Mouse (Mus musculus) layer of hippocampus, postnatal 14 days (tissue): Measurements from ENCODE around the gene Tmem212. TPM values are rescaled to one million over a fixed set of nuclear protein-coding genes. Genes with fewer than 3 reads are reported as not detected.
"Not testable (repeated sequence)": the region's sequence is repeated elsewhere in the genome, so short reads cannot be mapped to it uniquely, and the experiment has no call there.

ENCODE experiments used
- DNase-seq, 2 experiments: peaks; one replicate each; pipeline ENCODE4 v3.0.0; 2021 to 2022; ENCODE audit warnings: low spot score in 2 of 2, mixed read lengths in 1 of 2
- long read RNA-seq, 2 experiments: library from polyadenylated mRNA; stranded (forward); transcript quantifications; one replicate each; pipeline ENCODE4 v2.0.0; 2021
- total RNA-seq, 2 experiments: library from RNA; stranded (reverse); gene quantifications; 2 replicates each; pipeline ENCODE4 v1.2.3; 2021

The Tmem212 gene
- 1 to 10 TPM; 1.5 to 6.2 TPM for total RNA-seq
- long read RNA-seq, experiment 1, partial matches to known transcripts = 0 of 2 reads
- long read RNA-seq, experiment 1, other reads (novel, unspliced or antisense) = 0 of 2 reads
- long read RNA-seq, experiment 2, partial matches to known transcripts = 0 of 3 reads
- long read RNA-seq, experiment 2, other reads (novel, unspliced or antisense) = 2 of 3 reads

- no peak for DNase-seq
Observed at GRCm38 (mm10) chr3:27896318-27896892, at the start of gene Tmem212. TSS of gene Tmem212 (minus strand) at chr3:27896368.

- DNase-seq = not testable (repeated sequence)
Observed at GRCm38 (mm10) chr3:27945397-27945796, 49.2 kb upstream of the Tmem212 start.

DNA sequence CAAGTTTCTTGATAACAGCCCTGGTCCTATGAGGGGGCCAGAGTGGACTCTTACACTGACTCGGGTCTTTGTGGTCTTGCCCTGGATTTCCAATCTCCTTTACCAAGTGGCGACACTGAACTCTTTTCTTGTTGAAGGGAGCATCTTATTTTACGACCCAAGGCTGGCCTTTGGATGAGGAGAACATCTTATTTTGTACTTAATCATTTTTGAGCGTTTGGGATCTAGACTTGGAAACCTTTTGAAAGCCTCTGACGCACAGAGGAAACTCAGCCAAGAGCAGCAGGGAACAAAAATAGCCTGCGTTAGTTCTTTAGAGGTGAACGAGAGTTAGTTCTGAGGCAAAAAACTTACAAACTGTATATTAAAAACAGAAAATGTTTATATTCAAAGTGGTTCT, 46.8 kb upstream of the Tmem212 start:
- no peak for DNase-seq

DNA sequence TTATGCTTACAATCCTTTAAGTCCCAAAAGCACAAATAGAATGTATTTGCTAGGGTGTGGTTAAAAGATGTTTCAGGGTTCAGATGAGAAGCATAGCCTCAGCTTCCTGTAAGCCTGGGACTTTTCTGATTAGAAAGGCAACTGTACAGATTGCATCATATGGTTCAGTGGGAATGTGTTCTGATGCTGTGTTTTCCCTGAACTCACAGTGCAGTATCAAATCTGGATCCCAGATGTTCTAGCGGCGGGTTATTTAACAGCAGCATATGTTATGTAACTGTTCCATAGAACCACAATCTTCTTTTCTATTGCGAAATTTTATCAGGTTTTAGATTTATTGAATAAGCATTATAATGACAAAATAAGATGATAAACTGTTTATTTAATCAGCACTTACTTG, 45.5 kb upstream of the Tmem212 start:
- no peak for DNase-seq

DNA sequence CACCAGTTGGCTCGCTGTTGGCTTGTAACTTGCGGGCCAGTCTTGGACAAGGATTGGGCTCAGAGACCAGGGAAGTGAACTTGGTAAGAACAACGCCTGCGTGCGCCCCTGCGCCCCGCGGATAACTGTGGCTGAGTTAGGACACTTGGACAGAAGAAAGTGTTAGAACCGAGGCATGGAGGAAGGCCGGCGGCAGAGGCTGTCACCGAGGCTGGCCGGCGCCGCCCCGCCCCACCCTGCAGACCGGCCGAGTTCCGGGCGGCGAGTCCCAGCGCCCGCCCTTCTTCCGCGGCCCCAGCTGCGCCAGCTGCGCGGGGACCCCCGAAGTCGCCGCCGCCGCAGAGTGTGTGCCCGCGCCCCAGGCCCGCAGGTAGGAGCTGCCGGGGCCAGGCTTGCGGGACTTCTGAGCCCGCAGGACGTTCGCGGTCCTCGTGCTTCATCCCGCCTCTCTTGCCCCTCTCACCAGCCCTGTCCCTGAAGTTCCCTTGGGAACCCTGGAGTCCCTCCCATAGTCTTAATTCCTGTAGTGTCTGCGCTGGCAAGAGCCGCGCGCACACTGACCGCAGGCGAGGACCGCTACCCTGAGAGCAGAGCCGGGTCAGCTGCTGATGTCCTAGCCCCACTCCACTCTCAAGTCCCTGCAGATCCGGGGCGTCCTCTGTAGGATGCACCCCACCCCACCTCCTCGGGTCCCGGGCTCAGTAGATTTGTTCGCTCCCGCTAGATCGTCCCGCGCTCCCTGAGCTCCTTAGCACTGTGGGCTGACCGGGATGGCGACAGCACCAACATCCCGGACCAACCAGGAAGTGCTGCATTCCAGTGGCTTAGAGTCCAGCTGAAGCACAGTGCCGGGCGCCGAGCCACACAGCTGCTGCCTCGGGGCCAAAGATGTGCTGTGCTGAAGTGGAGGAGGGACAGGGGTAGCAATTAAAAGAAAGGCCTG, 42.5 kb upstream of the Tmem212 start, which contains the start of gene Pld1:
TSS of gene Pld1 (plus strand) at position 315 of the 943 bp plus-strand sequence.
- peak; percentile 29 to 57 for DNase-seq

GRCm38 (mm10) chr3:27937144-27938110, 41.3 kb upstream of the Tmem212 start:
- DNase-seq = no peak

- no peak for DNase-seq
Observed at GRCm38 (mm10) chr3:27936731-27937130, 40.6 kb upstream of the Tmem212 start.

GRCm38 (mm10) chr3:27935644-27936043, 39.5 kb upstream of the Tmem212 start:
- DNase-seq = no peak

DNA sequence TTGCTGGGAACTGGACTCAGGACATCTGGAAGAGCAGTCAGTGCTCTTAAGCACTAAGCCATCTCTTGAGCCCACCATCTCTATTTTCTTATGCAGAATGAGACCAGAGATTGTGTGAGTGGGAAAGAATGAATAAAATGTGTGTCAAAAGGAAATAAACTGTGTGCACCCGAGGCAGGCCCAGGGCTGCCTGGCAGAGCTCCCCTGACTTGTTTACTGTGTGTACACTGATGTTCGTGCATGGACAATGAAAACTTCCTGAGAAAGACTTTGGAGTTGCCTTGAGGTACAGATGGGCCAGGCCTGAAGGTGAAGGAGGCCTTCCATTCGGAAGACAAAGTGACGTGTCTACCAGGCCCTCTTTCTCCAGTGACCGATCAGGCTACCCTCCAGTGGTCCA, 36.2 kb upstream of the Tmem212 start:
- DNase-seq = no peak

GRCm38 (mm10) chr3:27929219-27929618, 33.1 kb upstream of the Tmem212 start:
- no peak for DNase-seq

DNA sequence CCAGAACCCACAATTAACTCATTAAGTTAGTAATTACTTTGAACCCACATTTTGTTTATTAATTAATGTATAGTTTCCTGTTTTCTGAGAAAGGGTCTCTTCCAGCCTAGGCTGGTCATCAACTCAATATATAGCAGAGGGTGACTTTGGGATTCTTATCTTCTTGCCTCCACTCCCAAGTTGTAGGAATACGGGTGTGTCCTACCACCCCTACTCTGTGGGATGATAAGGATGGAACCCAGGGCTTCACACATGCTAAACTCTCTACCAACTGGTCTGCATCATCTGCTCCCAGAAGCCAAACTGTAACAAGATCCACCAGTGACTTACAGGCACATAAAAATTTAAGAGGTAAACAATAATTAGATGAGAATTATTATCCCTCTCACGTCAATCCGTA, 27.9 kb upstream of the Tmem212 start:
- no peak for DNase-seq

- no peak for DNase-seq
Observed at GRCm38 (mm10) chr3:27921268-27922020, 25.3 kb upstream of the Tmem212 start.

- no peak for DNase-seq
Observed at GRCm38 (mm10) chr3:27918656-27919436, 22.7 kb upstream of the Tmem212 start.

GRCm38 (mm10) chr3:27909016-27909415, 12.8 kb upstream of the Tmem212 start:
- DNase-seq = no peak

GRCm38 (mm10) chr3:27908316-27908715, 12.1 kb upstream of the Tmem212 start:
- no peak for DNase-seq

GRCm38 (mm10) chr3:27907301-27907700, 11.1 kb upstream of the Tmem212 start:
- no peak for DNase-seq

DNA sequence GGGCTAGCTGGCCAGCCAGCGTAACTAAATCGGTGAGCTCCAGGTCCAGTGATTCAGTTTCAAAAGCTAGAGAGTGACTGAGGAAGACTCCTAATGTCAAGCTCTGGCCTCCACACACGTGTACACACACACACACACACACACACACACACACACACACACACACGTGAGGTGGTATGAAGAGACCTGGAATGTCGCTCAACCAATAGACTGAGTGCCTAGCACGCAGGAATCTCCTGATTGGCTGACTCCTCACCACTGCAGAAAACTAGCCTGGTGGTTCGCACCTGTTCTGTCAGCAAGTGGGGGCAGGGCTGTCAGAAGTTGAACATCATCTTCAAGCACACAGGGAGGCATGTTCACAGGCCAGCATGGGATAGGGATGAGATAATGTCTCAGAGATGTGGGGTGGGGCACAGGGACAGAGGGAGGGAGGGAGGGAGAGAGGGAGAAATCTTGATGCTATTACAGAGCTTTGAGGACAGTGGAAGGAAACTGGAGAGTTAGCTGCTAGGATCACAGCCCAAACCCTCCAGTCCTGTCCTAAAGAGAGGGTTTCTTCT, 10.6 kb upstream of the Tmem212 start:
- DNase-seq = no peak

- DNase-seq = no peak
Observed at GRCm38 (mm10) chr3:27904659-27905330, 8.6 kb upstream of the Tmem212 start.
